Mouse (Mus musculus) lung, embryonic 14.5 days (tissue): Measurements from ENCODE around the gene Krtap3-1. TPM values are rescaled to one million over a fixed set of nuclear protein-coding genes. Genes with fewer than 3 reads are reported as not detected.

Experiments
- ATAC-seq: fragments of 200-750 bp; cut with Nextera tagmentation; 2 replicates; pipeline ENCODE4 v1.8.0; 2017; ENCODE audit warnings: mild to moderate bottlenecking, moderate TSS enrichment, moderate library complexity; ENCODE audit not compliant: insufficient read depth
- DNase-seq: peaks from one replicate; pipeline ENCODE4 v3.0.0-alpha.2; 2015
- H3K27ac ChIP-seq: fragments of 300-500 bp; sonication (generic); 2 replicates; pipeline ENCODE4 v1.5.1; 2014; ENCODE audit warnings: low read depth, mild to moderate bottlenecking, moderate library complexity
- H3K27me3 ChIP-seq: fragments of 300-500 bp; sonication (generic); 2 replicates; pipeline ENCODE4 v1.6.1; 2014; ENCODE audit warnings: low read length, control low read depth; ENCODE audit not compliant: insufficient read depth
- H3K36me3 ChIP-seq: fragments of 300-500 bp; sonication (generic); 2 replicates; pipeline ENCODE4 v1.6.1; 2014; ENCODE audit warnings: control low read depth; ENCODE audit not compliant: insufficient read depth
- H3K4me1 ChIP-seq: fragments of 300-500 bp; sonication (generic); 2 replicates; pipeline ENCODE4 v1.6.1; 2014; ENCODE audit warnings: antibody characterized with exemption, control low read depth; ENCODE audit not compliant: insufficient read depth
- H3K4me2 ChIP-seq: fragments of 300-500 bp; sonication (generic); 2 replicates; pipeline ENCODE4 v1.6.1; 2014; ENCODE audit warnings: mild to moderate bottlenecking
- H3K4me3 ChIP-seq: fragments of 300-500 bp; sonication (generic); 2 replicates; pipeline ENCODE4 v1.5.1; 2014; ENCODE audit warnings: low read depth, low read length
- H3K9ac ChIP-seq: fragments of 300-500 bp; sonication (generic); 2 replicates; pipeline ENCODE4 v1.6.1; 2014
- H3K9me3 ChIP-seq: fragments of 300-500 bp; sonication (generic); 2 replicates; pipeline ENCODE4 v1.6.1; 2016; ENCODE audit warnings: low read depth, low read length, control low read depth
- CTCF ChIP-seq: IDR thresholded peaks from 2 replicates; pipeline ENCODE4 v1.5.1; 2016; ENCODE audit warnings: antibody characterized with exemption, low read depth
- WGBS: fragments of 180-500 bp; shearing (Covaris S2); extraction: QIAGEN DNeasy Blood & Tissue Kit; methylation state at CpG from one replicate; pipeline ENCODE4 v1.1.7; 2014; 5-methylcytosine and 5-hydroxymethylcytosine counted together
- polyA plus RNA-seq: library from polyadenylated mRNA; unstranded; fragments of >200 nt; fragmentation: Nextera tagmentation; extraction: Ambion mirVana; gene quantifications from 2 replicates; pipeline ENCODE4 v1.2.1, GENCODE M21; 2014

Krtap3-1 gene
- polyA plus RNA-seq, 1 experiment from 2014 or later = not detected

GRCm38 (mm10) chr11:99562580-99562979 lies 3.9 kb downstream of the Krtap3-1 start:
- Histone ChIP-seq H3K4me2 (no peak overlapping the region), H3K36me3 (no peaks in the 10 kb centered on the region), H3K4me1 (no peaks in the 10 kb centered on the region), H3K9ac (no peak overlapping the region), H3K27ac (no peak overlapping the region), H3K9me3 (no peaks in the 10 kb centered on the region), H3K27me3 (no peaks in the 10 kb centered on the region), H3K4me3 (no peak overlapping the region)
- WGBS = 73% methylated on average over 6 of the region's 6 CpGs
- ATAC-seq = no peak
- no peak for DNase-seq
- no peak for TF ChIP-seq CTCF

GRCm38 (mm10) chr11:99559366-99559765 lies 7.1 kb downstream of the Krtap3-1 start, which contains the start of gene Gm11939:
Gm11939 (minus strand) TSS chr11:99559466.
- H3K4me2 ChIP-seq = no peak within 1 kb of the TSS
- ATAC-seq (no peak), DNase-seq (no peak)
- no peak for TF ChIP-seq CTCF
- H3K4me3 ChIP-seq = no peak within 1 kb of the TSS
- no peak within 1 kb of the TSS for H3K9ac ChIP-seq
- no peaks in the 10 kb centered on the region for H3K9me3 ChIP-seq
- no peaks in the 10 kb centered on the region for H3K36me3 ChIP-seq
- no peaks in the 10 kb centered on the region for H3K27me3 ChIP-seq
- H3K4me1 ChIP-seq = no peaks in the 10 kb centered on the region
- WGBS = 89% methylated on average over 9 of the region's 9 CpGs
- H3K27ac ChIP-seq = no peak within 1 kb of the TSS

- ATAC-seq (no peak), DNase-seq (no peak)
- H3K4me2 ChIP-seq = no peak overlapping the region
- H3K4me3 ChIP-seq = no peak overlapping the region
- no peak overlapping the region for H3K27ac ChIP-seq
- H3K9me3 ChIP-seq = no peaks in the 10 kb centered on the region
- no peaks in the 10 kb centered on the region for H3K27me3 ChIP-seq
- no peak overlapping the region for H3K9ac ChIP-seq
- WGBS = 50% methylated on average over 3 of the region's 3 CpGs
- H3K4me1 ChIP-seq = no peaks in the 10 kb centered on the region
- no peak for TF ChIP-seq CTCF
- H3K36me3 ChIP-seq = no peaks in the 10 kb centered on the region
Observed at GRCm38 (mm10) chr11:99557976-99558745, 8.3 kb downstream of the Krtap3-1 start.

GRCm38 (mm10) chr11:99556753-99557152 lies 9.7 kb downstream of the Krtap3-1 start, which contains the start of gene Krtap3-2:
Krtap3-2 (minus strand) TSS chr11:99556853.
- Histone ChIP-seq H3K9me3 (no peaks in the 10 kb centered on the region), H3K27me3 (no peaks in the 10 kb centered on the region), H3K4me2 (no peak within 1 kb of the TSS), H3K36me3 (no peaks in the 10 kb centered on the region), H3K9ac (no peak within 1 kb of the TSS), H3K4me1 (no peaks in the 10 kb centered on the region), H3K4me3 (no peak within 1 kb of the TSS), H3K27ac (no peak within 1 kb of the TSS)
- 88% methylated on average over 2 of the region's 2 CpGs for WGBS
- no peak for ATAC-seq
- TF ChIP-seq CTCF = no peak
- no peak for DNase-seq

- Histone ChIP-seq H3K4me2 (no peak overlapping the region), H3K9ac (no peak overlapping the region), H3K4me1 (no peaks in the 10 kb centered on the region), H3K27ac (no peak overlapping the region), H3K4me3 (no peak overlapping the region), H3K36me3 (no peaks in the 10 kb centered on the region), H3K9me3 (no peaks in the 10 kb centered on the region), H3K27me3 (no peaks in the 10 kb centered on the region)
- no peak for TF ChIP-seq CTCF
- DNase-seq = no peak
- WGBS = 83% methylated on average over 2 of the region's 2 CpGs
- ATAC-seq = no peak
Observed at GRCm38 (mm10) chr11:99556195-99556594, 10.2 kb downstream of the Krtap3-1 start.

GRCm38 (mm10) chr11:99550765-99551164 lies 15.7 kb downstream of the Krtap3-1 start, which contains the start of gene Krtap3-3:
Krtap3-3 (minus strand) TSS chr11:99550865.
- Histone ChIP-seq H3K9me3 (no peaks in the 10 kb centered on the region), H3K4me2 (no peak within 1 kb of the TSS), H3K4me3 (no peak within 1 kb of the TSS), H3K27ac (no peak within 1 kb of the TSS), H3K27me3 (no peaks in the 10 kb centered on the region), H3K4me1 (no peaks in the 10 kb centered on the region), H3K9ac (no peak within 1 kb of the TSS), H3K36me3 (no peaks in the 10 kb centered on the region)
- no peak for TF ChIP-seq CTCF
- no peak for ATAC-seq
- 64% methylated on average over 4 of the region's 4 CpGs for WGBS
- DNase-seq = no peak

- Histone ChIP-seq H3K4me2 (no peak overlapping the region), H3K4me3 (no peak overlapping the region), H3K27ac (no peak overlapping the region), H3K27me3 (no peaks in the 10 kb centered on the region), H3K36me3 (no peaks in the 10 kb centered on the region), H3K9ac (no peak overlapping the region), H3K9me3 (no peaks in the 10 kb centered on the region), H3K4me1 (no peaks in the 10 kb centered on the region)
- DNase-seq (no peak), ATAC-seq (no peak)
- no peak for TF ChIP-seq CTCF
Observed at GRCm38 (mm10) chr11:99547892-99548291, 18.5 kb downstream of the Krtap3-1 start.
